Mouse (Mus musculus) CH12.LX (cell line): ENCODE data around the gene Stag1. TPM values are rescaled to one million over a fixed set of nuclear protein-coding genes. Genes with fewer than 3 reads are reported as not detected.

Experiments
- DNase-seq: peaks from one replicate; pipeline ENCODE4 v3.0.0-alpha.2; 2013; ENCODE audit errors: extremely low read depth
- H3K27ac ChIP-seq: 2 replicates; pipeline ENCODE4 v1.5.1; 2012; ENCODE audit warnings: low read depth, mild to moderate bottlenecking, control low read depth, moderate library complexity; ENCODE audit not compliant: insufficient read depth
- H3K27me3 ChIP-seq: replicated peaks from 2 replicates; pipeline ENCODE3; 2012; ENCODE audit warnings: inconsistent platforms
- H3K36me3 ChIP-seq, 2 experiments: replicated peaks in 1 of 2; 2 replicates each; pipeline versions ENCODE3 to v1.6.1; 2012; ENCODE audit warnings: inconsistent platforms in 1 of 2, low read length in 1 of 2, mild to moderate bottlenecking in 1 of 2, mixed read lengths in 1 of 2, moderate library complexity in 1 of 2; ENCODE audit not compliant: control insufficient read depth in 1 of 2, insufficient read depth in 1 of 2
- H3K4me1 ChIP-seq, 2 experiments: 2 replicates each; pipeline ENCODE4 v1.6.1; 2012; ENCODE audit warnings: inconsistent platforms in 1 of 2, moderate library complexity in 1 of 2; ENCODE audit not compliant: insufficient read depth in 2 of 2, control insufficient read depth in 1 of 2
- H3K4me2 ChIP-seq: 2 replicates; pipeline ENCODE4 v1.6.1; 2012; ENCODE audit warnings: low read depth, mild to moderate bottlenecking, control low read depth; ENCODE audit not compliant: poor library complexity, insufficient read depth, severe bottlenecking
- H3K4me3 ChIP-seq, 3 experiments: fragments of 150-350 bp in 1 of 3; sonication (generic) in 1 of 3; replicated peaks in 1 of 3; 2 replicates each; pipeline versions ENCODE3 to v1.5.1; 2011 to 2012; ENCODE audit warnings: low read depth in 2 of 3, low read length in 2 of 3, mild to moderate bottlenecking in 2 of 3, moderate library complexity in 2 of 3, control low read depth in 1 of 3, improper control_type of control experiment in 1 of 3, inconsistent platforms in 1 of 3, mixed read lengths in 1 of 3; ENCODE audit not compliant: poor library complexity in 1 of 3
- H3K79me2 ChIP-seq: replicated peaks from 2 replicates; pipeline ENCODE4 v1.6.1; 2012; ENCODE audit warnings: mild to moderate bottlenecking, moderate library complexity; ENCODE audit not compliant: control insufficient read depth, poor library complexity, insufficient read depth, severe bottlenecking; ENCODE audit errors: extremely low read depth
- H3K9ac ChIP-seq: 2 replicates; pipeline ENCODE4 v1.6.1; 2012; ENCODE audit warnings: low read depth, mild to moderate bottlenecking, control low read depth, moderate library complexity; ENCODE audit not compliant: insufficient read depth
- H3K9me3 ChIP-seq: replicated peaks from 2 replicates; pipeline ENCODE3; 2012; ENCODE audit warnings: low read length, inconsistent platforms, mixed read lengths
- BHLHE40 ChIP-seq: IDR thresholded peaks from 2 replicates; pipeline ENCODE4 v1.6.1; 2011; ENCODE audit warnings: mild to moderate bottlenecking, low read depth, low read length, improper control_type of control experiment
- CHD2 ChIP-seq: IDR thresholded peaks from 2 replicates; pipeline ENCODE4 v1.6.1; 2011; ENCODE audit warnings: low read length, improper control_type of control experiment
- CTCF ChIP-seq, 2 experiments: IDR thresholded peaks in 1 of 2; conservative IDR thresholded peaks in 1 of 2; 2 replicates each; pipeline ENCODE4 v1.5.1; 2011 to 2012; ENCODE audit warnings: low read depth in 2 of 2, low read length in 2 of 2, improper control_type of control experiment in 1 of 2, inconsistent platforms in 1 of 2, mild to moderate bottlenecking in 1 of 2, moderate library complexity in 1 of 2
- E2F4 ChIP-seq: IDR thresholded peaks from 2 replicates; pipeline ENCODE4 v1.6.1; 2011; ENCODE audit warnings: low read depth, low read length, improper control_type of control experiment; ENCODE audit not compliant: insufficient replicate concordance
- ELF1 ChIP-seq: IDR thresholded peaks from 2 replicates; pipeline ENCODE4 v1.6.1; 2014; ENCODE audit warnings: low read depth, mild to moderate bottlenecking, inconsistent platforms, low read length, improper control_type of control experiment
- EP300 ChIP-seq: IDR thresholded peaks from 2 replicates; pipeline ENCODE4 v1.6.1; 2011; ENCODE audit warnings: low read length, improper control_type of control experiment
- ETS1 ChIP-seq: conservative IDR thresholded peaks from 2 replicates; pipeline ENCODE4 v1.6.1; 2012; ENCODE audit warnings: low read depth, mild to moderate bottlenecking, inconsistent platforms, low read length, improper control_type of control experiment, moderate library complexity
- IRF4 ChIP-seq: IDR thresholded peaks from 2 replicates; pipeline ENCODE4 v1.6.1; 2014; ENCODE audit warnings: low read depth, mild to moderate bottlenecking, inconsistent platforms, low read length, improper control_type of control experiment
- MYC ChIP-seq: IDR thresholded peaks from 2 replicates; pipeline ENCODE4 v1.6.1; 2011; ENCODE audit warnings: low read depth, mild to moderate bottlenecking, improper control_type of control experiment, low read length
- NELFE ChIP-seq: IDR thresholded peaks from 2 replicates; pipeline ENCODE4 v1.6.1; 2011; ENCODE audit warnings: low read depth, low read length, improper control_type of control experiment
- NRF1 ChIP-seq: IDR thresholded peaks from 2 replicates; pipeline ENCODE4 v1.6.1; 2014; ENCODE audit warnings: low read depth, mild to moderate bottlenecking, inconsistent platforms, low read length, improper control_type of control experiment, moderate library complexity
- PAX5 ChIP-seq: IDR thresholded peaks from 2 replicates; pipeline ENCODE4 v1.6.1; 2012; ENCODE audit warnings: low read length, inconsistent platforms, mixed read lengths
- RAD21 ChIP-seq: IDR thresholded peaks from 2 replicates; pipeline ENCODE4 v1.6.1; 2011; ENCODE audit warnings: low read depth, mild to moderate bottlenecking, low read length, improper control_type of control experiment, moderate library complexity
- SIN3A ChIP-seq: IDR thresholded peaks from 2 replicates; pipeline ENCODE4 v1.6.1; 2012; ENCODE audit warnings: low read length, improper control_type of control experiment, inconsistent platforms
- SMC3 ChIP-seq: IDR thresholded peaks from 2 replicates; pipeline ENCODE4 v1.6.1; 2011; ENCODE audit warnings: low read depth, low read length, improper control_type of control experiment
- USF1 ChIP-seq: IDR thresholded peaks from 2 replicates; pipeline ENCODE4 v1.6.1; 2014; ENCODE audit warnings: low read depth, mild to moderate bottlenecking, inconsistent platforms, low read length, improper control_type of control experiment
- USF2 ChIP-seq: conservative IDR thresholded peaks from 2 replicates; pipeline ENCODE4 v1.6.1; 2011; ENCODE audit warnings: low read depth, low read length, improper control_type of control experiment
- ZKSCAN1 ChIP-seq: IDR thresholded peaks from 2 replicates; pipeline ENCODE4 v1.6.1; 2012; ENCODE audit warnings: low read depth, inconsistent platforms, low read length, improper control_type of control experiment, borderline replicate concordance
- ZMIZ1 ChIP-seq: IDR thresholded peaks from 2 replicates; pipeline ENCODE4 v1.6.1; 2012; ENCODE audit warnings: low read depth, mild to moderate bottlenecking, inconsistent platforms, low read length, improper control_type of control experiment
- dilution Hi-C: fragments of 300-500 bp; cut with MboI; formaldehyde crosslinking; loops from 2 replicates; pipeline ENCODE4 v1.14.3; 2020; ENCODE audit warnings: low sequenced_read_pairs; ENCODE audit not compliant: extremely low pct_unique_long_range_greater_than_20kb, extremely low pct_ligation_motif_present
- in situ Hi-C: fragments of 300-500 bp; cut with MboI; formaldehyde crosslinking; loops from 3 replicates; pipeline ENCODE4 v1.14.3; 2019; ENCODE audit warnings: low sequenced_read_pairs, low pct_ligation_motif_present, low pct_unique_long_range_greater_than_20kb, mixed read lengths
- polyA plus RNA-seq: library from polyadenylated mRNA; unstranded; fragments of >175 nt; gene quantifications from 2 replicates; pipeline ENCODE4 v1.2.1, GENCODE M21; 2012; ENCODE audit warnings: low read depth; ENCODE audit not compliant: insufficient read length
- total RNA-seq, 2 experiments: library from RNA; depleted of rRNA; stranded (reverse); fragments of 300-350 nt in 1 of 2; fragments of >200 nt in 1 of 2; gene quantifications; 2 replicates each; pipeline ENCODE4 v1.2.3; 2012 to 2014

Stag1 gene
- total and polyA plus RNA-seq, 3 experiments, result 24.5 to 45.9 (median 33.7) TPM

DNA sequence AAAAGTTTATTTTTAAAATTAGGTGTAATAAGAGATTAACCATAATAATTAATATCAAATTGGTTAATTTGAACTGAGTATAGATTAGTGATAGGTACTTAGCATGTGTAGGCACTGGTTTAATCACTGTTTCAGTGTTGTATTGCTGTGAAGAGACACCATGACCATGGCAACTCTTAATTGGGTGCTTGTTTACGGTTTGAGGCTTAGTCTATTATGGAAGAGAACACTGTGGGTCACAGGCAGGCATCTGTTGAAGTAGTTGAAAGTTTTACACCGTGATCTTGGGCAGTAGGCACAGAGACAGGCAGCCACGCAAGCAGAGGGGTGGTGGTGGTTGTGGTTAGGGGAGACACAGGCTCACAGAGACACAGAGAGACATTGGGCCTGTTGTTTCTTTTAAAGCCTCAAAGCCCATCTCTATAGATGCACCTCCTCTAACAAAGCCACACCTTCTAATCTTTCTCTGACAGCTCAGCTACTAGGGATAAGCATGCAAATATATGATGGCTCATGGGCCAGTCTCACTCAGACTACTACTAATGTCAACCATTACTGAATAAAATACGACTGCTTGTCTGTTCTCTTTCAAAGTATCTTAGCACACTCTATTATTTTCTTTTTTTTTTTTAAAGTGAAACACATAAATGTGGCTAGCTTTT is 66.0 kb downstream of the Stag1 start:
- Histone ChIP-seq H3K79me2 (peaks cover 35% of the 10 kb centered on the region), H3K4me2 (no peak overlapping the region), H3K4me1 (peaks cover 0 to 10% of the 10 kb centered on the region in 2 experiments; a peak in 2 of 4 replicates), H3K4me3 (no peak overlapping the region), H3K27me3 (no peaks in the 10 kb centered on the region), H3K9me3 (peaks cover 4% of the 10 kb centered on the region), H3K36me3 (peaks cover 0 to 4% of the 10 kb centered on the region in 2 experiments), H3K27ac (no peak overlapping the region), H3K9ac (no peak overlapping the region)
- dilution Hi-C loops (no loop called here), in situ Hi-C loops (no loop called here)
- no peak for DNase-seq
- TF ChIP-seq ZMIZ1 (no peak), SMC3 (no peak), MYC (no peak), USF1 (no peak), RAD21 (no peak), ELF1 (no peak), CHD2 (no peak), ZKSCAN1 (no peak), E2F4 (no peak), BHLHE40 (no peak), CTCF (conservative IDR thresholded peaks at IDR 0.05 in 1 of 2, IDR thresholded peaks at IDR 0.05 in 1 of 2; ENCODE audit: low read depth in 2 of 2, low read length in 2 of 2) (no peak)

DNA sequence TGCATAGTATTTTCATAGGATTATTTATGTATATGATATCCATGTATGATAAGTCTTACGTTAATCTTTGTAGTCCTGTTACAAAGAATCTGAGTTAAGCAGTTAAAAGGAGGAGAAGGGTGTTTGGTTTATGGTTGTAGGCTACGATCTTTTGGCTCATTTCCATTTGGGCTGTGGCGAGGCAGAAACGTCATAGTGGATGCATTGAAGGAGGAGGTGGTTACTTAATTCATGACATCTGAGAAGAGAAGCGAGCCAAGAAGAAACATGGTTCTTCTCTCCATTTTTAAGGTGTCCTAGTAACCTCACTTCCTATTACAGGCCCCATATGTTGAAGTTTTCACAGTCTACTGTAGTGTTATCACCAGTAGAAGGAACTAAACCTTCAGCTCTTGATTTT is 72.6 kb downstream of the Stag1 start:
- TF ChIP-seq NELFE (no peak), USF2 (no peak), IRF4 (no peak), ETS1 (no peak), EP300 (no peak), PAX5 (no peak), SIN3A (no peak), NRF1 (no peak)
- dilution Hi-C loops (no loop called here), in situ Hi-C loops (no loop called here)
- Histone ChIP-seq H3K9me3 (no peaks in the 10 kb centered on the region), H3K27ac (no peak overlapping the region), H3K4me2 (no peak overlapping the region), H3K4me3 (no peak overlapping the region), H3K9ac (no peak overlapping the region), H3K4me1 (no peaks in the 10 kb centered on the region), H3K36me3 (no peaks in the 10 kb centered on the region), H3K79me2 (peaks cover 13% of the 10 kb centered on the region), H3K27me3 (no peaks in the 10 kb centered on the region)
- DNase-seq, result no peak
